Mouse (Mus musculus): ENCODE results near the gene Knstrn.

DNA sequence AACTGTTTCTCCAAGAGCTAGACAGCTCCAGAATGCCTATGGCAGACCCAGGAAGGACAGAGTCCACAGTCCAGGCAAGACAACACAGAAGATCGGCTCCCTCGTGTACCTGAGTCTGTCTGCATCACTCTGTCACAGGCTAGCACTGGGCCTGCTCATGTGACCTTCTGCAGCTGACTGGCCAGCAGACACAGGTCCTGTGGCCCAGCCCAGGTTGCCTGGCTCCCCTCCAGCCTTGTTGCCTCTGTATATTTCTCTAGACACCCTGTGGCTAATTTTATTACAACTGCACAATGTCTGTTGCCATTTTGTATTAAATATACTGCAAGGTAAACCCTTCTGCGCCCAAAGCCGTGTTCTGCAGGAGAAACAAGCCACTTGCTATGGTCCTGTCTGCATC is 67.2 kb downstream of the Knstrn start:
- TF ChIP-seq CTCF (IDR thresholded peaks at IDR 0.05) (no peak), POLR2A (IDR thresholded peaks at IDR 0.05; ENCODE audit: insufficient read depth, low read depth, low read length) (no peak), EP300 (IDR thresholded peaks at IDR 0.05; ENCODE audit: insufficient read depth, low read depth, low read length) (0 out of 2 replicates have a peak, but pooled peaks have one; percentile 39)
